Comparison of ENCODE assay signal across 16 mouse cellular contexts in genomic region chr14:61252596-61253388, GRCm38 (mm10). TPM values are rescaled to one million over a fixed set of nuclear protein-coding genes. Genes with fewer than 3 reads are reported as not detected.
"Had no signal": no experiment of that assay in that cellular context is flagged by ENCODE, and none has a peak within 500 bp of the region (broad histone marks: within the 10 kb centered on the region; RNA-seq: fewer than 3 reads in every experiment).

No protein-coding gene starts in this region.

- DNase-seq: kidney, postnatal 25 days; left cerebral cortex, postnatal 4 days; lung, adult 18-20 months; lung, postnatal 10 days; lung, postnatal 4 days; retina, postnatal 1 day; thymus, adult 2 months; thymus, postnatal 25 days had no signal

- H3K9ac ChIP-seq: limb, embryonic 13.5 days; liver, embryonic 14.5 days; midbrain, embryonic 15.5 days; neural tube, embryonic 13.5 days; stomach, embryonic 15.5 days had no signal

- H3K27me3 ChIP-seq: limb, embryonic 13.5 days; midbrain, embryonic 15.5 days; neural tube, embryonic 13.5 days; stomach, embryonic 15.5 days had no signal

- H3K36me3 ChIP-seq: limb, embryonic 13.5 days; midbrain, embryonic 10.5 days; midbrain, embryonic 15.5 days; neural tube, embryonic 13.5 days; stomach, embryonic 15.5 days had no signal

- ATAC-seq: midbrain, embryonic 15.5 days had no signal

- H3K4me1 ChIP-seq: limb, embryonic 13.5 days; midbrain, embryonic 10.5 days; midbrain, embryonic 15.5 days; neural tube, embryonic 13.5 days; stomach, embryonic 15.5 days had no signal

- H3K4me2 ChIP-seq: limb, embryonic 13.5 days; midbrain, embryonic 15.5 days; neural tube, embryonic 13.5 days; stomach, embryonic 15.5 days had no signal

- H3K9me3 ChIP-seq: midbrain, embryonic 15.5 days; stomach, embryonic 15.5 days had no signal

- H3K27ac ChIP-seq: limb, embryonic 13.5 days; liver, embryonic 14.5 days; midbrain, embryonic 10.5 days; midbrain, embryonic 15.5 days; neural tube, embryonic 13.5 days; stomach, embryonic 15.5 days had no signal

- H3K4me3 ChIP-seq: limb, embryonic 13.5 days; midbrain, embryonic 10.5 days; midbrain, embryonic 15.5 days; neural tube, embryonic 13.5 days; stomach, embryonic 15.5 days had no signal

RNA-seq across cellular contexts. Expression of gene Sgcg, which starts 5.5 kb away (rescaled TPM):
- total RNA-seq: left cerebral cortex, postnatal 4 days; megakaryocyte, adult 5-6 weeks had no signal
- polyA plus RNA-seq: liver, adult 2 months; midbrain, embryonic 10.5 days had no signal
